Mouse (Mus musculus) activated CD4-positive, CD25-positive, alpha-beta regulatory T cell, adult 4 months (primary cell): Measurements from ENCODE around the gene Gnptg. TPM values are rescaled to one million over a fixed set of nuclear protein-coding genes. Genes with fewer than 3 reads are reported as not detected.
A peak's percentile ranks its signal among the peaks of the same experiment; 100 is the strongest.

Experiments used
- ATAC-seq: one replicate; pipeline ENCODE4 v1.8.0; 2017
- polyA plus RNA-seq, 2 experiments: library from polyadenylated mRNA; unstranded; fragments of 100-300 nt; shearing (Covaris generic); gene quantifications; one replicate each; pipeline ENCODE4 v1.2.1; 2017

Gene Gnptg
- 10 to 100 TPM; 44.3 to 57.7 TPM for polyA plus RNA-seq

DNA sequence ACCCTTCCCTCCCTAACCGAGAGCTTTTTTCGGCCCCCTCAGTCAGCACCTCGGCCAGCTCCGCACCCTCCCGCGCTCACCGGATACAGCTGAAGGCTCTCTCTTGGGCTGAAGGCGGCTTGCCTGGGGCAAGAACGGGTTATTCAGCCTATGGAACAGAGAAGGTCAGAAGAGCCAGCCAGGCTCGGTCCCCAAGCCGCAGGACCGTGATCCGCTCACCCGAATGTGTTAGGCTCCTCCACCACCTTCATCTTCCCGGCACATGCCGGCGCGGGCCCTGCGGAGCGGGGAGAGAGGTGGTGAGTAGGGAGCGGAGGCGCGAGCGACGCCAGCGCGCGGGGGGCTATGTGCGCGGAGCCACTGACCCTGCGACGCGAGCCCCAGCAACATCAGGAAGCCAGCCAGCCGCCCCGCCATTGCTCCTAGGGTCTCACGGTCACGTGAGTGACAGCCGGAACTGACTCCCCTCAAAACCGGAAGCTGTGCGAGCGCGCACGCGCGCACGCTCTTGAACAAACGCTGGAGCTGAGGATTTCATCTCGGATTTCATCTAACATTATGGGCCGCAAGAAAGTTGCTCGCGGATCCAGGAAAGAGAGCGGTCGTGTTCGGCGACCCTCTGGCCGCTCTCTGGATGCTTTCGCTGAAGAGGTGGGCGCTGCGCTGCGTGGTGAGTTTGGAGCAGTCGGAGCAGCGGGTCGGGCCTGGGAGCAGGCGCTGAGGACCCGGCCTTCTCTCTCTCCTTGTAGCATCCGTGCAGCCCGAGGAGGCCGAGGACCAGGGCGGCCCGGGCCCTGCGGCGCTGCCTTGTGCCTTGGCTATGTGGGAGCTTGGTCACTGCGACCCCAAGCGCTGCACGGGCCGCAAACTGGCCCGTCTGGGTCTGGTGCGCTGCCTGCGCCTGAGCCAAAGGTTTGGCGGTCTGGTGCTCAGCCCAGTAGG, at the start of gene Gnptg, which contains the start of gene Tsr3:
Gene Gnptg (minus strand): TSS at position 430 of the 942 bp plus-strand sequence.
Gene Tsr3 (plus strand): TSS at position 476 of the 942 bp plus-strand sequence.
- ATAC-seq, result peak; percentile 89

GRCm38 (mm10) chr17:25288842-25289241, 48.9 kb upstream of the Gnptg start:
- ATAC-seq, result no peak

DNA sequence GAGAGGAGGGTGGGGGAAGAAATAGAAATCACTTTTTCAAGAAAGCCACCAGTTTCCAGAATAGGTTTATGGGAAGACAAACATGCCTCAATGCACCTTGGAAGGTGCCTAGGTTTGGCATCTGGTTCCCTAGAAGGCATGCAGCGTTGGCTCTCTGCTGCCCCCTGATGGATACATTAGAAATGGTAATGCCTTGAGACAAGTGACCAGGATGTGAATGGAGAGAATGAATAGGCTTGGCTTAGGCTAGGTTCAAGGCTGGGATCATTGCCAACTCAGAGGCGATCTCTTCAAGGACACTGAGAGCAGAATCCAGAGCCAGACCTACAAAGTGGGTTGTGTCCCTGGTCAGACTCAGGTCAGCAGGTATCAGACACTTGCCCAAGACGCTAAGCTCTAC, 45.1 kb upstream of the Gnptg start:
- no peak for ATAC-seq

DNA sequence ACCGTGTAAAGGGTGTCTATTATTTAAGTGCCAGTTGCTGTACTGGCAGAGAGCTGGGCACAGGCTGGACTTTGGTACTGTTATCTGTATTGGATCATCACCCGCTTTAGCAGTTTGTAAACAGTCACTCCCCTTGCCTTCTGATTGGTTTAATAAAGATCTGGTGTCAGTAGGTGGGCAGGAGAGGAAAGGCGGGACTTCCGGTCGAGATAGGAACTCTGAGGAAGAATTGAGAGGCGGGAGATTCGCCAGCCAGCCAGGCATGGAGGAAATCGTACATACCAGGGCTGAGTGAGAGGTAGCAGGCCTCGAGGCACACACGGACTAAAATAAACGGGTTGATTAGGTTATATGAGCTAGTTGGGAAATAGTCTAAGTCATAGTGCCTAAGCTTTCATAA, 42.2 kb upstream of the Gnptg start:
- ATAC-seq, result no peak

DNA sequence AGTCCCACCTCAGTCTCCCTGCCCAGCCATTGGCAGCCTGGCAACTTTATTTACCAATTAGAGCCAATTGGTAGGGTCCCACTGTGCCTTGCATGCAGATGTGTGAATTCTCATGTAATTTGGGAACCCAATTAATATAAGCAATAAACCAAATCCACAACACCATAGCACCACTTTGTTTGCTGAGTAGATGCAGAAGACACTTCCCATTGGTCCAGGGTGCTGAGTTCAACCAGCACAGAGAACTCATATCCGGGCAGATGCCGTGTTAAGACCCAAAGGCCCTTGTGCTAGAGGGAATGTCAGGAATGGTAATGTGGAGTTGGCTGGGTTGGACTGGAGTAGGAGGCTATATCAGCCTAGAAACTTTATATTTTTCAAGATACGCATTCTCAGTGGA, 35.9 kb upstream of the Gnptg start:
- ATAC-seq, result no peak

DNA sequence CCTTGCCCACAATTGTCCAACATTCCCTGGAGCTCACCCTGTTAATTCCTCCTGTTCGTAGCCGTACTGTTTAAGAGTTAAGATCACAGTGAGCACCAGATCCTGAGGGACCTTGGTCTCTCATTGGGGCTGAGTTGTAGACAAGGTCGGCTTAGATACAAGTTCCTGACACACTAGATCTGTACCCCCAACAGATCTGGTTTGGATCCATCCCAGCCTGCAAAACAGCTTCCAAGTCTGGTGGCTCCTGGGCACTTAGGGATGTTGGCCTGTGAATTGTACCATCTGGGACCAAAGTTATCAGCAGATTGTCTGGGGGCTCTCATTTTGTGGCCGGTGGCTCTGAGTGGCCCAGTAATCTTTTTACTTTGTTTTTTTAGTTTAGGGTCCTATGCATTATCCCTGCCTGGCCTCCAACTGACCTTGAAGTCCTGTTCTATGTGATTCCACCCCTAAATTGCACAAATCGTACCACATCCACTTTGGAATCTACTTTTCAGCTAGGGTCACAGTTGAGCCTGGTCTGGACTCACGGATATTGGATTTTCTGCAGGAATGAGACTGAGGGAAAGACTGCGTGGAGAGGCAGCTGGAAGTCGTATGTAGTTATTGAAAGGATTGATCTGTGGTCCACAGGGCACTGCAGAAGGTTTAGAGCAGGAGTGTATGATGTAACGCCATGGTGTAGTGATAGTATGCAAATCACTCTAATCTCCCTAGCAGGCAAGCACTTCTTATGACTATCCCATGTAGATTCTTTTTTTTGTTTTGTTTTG, 34.8 kb upstream of the Gnptg start, which contains the start of gene Ube2i:
Gene Ube2i (minus strand): TSS at position 52 of the 776 bp plus-strand sequence.
- ATAC-seq, result no peak

DNA sequence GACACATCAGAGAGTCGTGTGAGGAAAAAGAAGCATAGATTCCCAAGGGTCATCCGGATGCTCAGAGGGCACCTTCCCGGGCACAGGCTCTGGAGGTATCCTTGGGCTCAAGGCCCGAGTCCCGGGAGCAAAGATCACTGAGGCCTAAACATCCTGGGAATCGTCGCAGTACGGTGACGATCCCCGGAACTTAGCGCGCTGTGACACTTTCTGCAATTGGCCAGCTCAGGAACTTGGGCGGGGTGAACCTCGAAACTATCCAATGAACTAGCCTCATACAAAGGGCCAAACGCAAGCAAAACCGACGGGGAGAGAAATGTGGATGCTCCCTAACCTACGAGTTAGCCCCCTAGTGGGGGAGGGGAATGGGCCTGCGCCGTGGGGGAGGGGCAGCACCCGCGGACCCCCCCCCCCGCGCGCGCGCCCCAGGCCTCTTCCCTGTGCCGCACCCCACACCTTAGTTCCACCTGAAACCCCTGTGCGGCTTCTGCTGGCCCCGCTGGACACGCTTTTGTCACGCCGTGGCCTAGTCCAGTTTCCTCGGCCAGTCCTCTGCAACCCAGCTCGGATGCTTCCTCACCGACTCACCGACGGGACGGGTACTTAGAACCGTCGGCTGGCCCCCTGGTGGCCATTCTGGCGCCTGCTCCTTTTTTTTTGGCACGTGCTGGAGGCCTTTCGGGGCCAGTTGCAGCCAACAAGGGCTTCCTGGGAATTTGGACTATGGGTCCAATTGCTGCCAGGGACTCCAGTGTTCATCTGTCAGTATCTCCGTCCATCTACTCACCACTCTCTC, 34.0 kb upstream of the Gnptg start:
- peak; percentile 61 for ATAC-seq

GRCm38 (mm10) chr17:25272951-25273705, 33.2 kb upstream of the Gnptg start:
- ATAC-seq, result peak; percentile 78

DNA sequence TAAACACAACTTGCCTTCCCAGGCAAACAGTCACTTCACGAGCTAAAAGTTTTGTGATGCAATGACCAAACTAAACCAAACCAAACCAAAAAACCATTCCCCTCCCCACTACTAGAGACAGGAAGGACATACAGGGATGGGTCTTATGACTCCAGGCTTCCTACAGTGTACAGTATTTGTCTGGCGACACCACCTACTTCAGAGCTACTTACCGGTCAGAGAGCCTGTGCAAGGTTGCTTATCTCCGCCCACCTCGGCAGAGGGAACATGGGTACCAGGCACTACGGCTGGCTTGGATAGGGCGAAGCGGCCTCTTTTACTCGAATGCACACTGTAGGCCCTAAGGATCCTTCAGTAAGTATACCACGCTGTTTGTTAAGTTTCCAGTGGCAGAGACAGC, 32.4 kb upstream of the Gnptg start:
- no peak for ATAC-seq

DNA sequence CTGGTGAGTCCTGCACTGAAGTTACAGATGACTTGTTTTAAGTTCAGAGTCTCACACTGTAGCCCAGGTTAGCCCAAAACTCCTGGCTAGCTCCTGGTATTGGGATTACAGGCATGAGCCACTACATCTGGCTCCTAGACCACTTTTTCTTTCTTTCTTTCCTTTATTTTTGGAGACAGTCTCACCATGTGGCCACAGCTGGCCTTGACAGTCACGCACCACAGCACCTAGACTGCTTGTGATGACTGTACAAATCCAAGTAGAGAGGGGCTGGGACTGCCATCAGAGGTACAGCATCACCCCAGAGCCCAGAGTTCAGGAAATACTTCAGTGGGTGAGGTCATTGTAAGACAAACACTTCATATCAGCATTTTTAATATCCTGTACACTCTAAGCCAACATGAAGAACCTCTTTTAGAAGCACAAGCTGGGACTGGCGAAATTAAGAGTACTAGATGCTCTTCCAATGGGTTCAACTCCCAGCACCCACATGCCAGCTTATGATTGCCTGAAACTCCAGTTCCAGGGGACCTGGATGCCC, 30.9 kb upstream of the Gnptg start:
- ATAC-seq, result no peak

- no peak for ATAC-seq
Observed at GRCm38 (mm10) chr17:25264453-25264852, 24.5 kb upstream of the Gnptg start.

DNA sequence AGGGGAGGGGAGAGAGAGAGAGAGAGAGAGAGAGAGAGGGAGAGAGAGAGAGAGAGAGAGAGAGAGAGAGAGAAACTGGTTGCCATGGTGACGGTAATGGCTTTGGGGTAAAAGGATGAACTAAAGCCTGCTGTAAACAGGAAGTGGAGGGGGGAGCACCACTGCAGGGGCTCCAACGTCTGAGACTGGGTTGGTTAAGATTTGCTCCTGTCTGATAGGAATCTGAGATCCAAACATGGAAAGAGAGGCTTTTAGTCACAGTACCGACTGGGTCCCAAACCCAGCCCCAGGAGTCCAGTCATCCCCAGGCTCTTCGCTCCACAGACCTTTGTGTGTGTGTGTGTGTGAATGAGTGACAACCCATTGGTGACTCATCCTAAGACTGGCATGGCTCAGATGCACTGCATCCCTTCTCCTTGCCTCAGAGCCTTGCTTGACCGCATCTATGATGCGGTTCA, 17.9 kb upstream of the Gnptg start:
- ATAC-seq, result peak; percentile 60

- no peak for ATAC-seq
Observed at GRCm38 (mm10) chr17:25256140-25256754, 16.3 kb upstream of the Gnptg start, which contains the start of gene Baiap3. TSS of gene Baiap3 (minus strand) at chr17:25256364.

DNA sequence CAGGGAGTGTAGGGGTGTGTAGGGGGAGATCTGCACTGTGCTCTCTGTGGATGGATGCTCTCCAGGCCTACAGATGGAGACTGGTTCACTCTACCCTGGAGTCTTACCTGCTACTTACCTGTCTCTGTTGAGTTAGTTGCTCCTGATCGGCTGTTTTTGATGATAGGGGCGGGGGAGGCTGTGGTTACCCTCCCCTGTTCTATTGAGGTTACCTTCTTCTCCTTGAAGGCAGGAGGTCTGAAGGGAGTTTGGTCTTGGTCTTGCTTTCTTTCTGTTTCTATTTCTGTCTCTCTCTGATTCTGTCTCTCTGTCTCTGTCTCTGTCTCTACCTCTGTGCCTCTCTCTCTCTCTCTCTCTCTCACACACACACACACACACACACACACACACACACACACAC, 15.2 kb upstream of the Gnptg start:
- ATAC-seq, result peak; percentile 53

GRCm38 (mm10) chr17:25253760-25254159, 13.8 kb upstream of the Gnptg start:
- ATAC-seq, result no peak

DNA sequence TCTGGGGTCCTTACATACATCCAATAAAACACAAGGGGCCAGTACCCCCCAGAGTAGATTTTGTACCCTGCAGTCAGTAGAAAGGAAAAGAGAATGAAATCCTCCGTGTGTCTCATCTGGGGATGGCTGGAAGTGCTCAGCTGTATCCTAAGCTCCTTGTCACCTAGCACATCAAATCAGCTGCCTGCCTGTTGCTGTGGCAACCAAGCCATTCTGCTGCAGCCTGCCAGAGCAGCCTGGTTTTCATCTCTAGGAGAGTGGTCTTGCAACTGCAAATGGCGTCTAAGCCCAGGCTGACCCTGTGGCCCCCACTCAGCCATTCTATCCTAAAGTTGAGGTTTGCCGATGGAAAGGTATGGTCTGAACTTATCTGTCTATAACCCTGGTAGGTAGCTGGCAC, 12.7 kb upstream of the Gnptg start:
- ATAC-seq, result no peak

DNA sequence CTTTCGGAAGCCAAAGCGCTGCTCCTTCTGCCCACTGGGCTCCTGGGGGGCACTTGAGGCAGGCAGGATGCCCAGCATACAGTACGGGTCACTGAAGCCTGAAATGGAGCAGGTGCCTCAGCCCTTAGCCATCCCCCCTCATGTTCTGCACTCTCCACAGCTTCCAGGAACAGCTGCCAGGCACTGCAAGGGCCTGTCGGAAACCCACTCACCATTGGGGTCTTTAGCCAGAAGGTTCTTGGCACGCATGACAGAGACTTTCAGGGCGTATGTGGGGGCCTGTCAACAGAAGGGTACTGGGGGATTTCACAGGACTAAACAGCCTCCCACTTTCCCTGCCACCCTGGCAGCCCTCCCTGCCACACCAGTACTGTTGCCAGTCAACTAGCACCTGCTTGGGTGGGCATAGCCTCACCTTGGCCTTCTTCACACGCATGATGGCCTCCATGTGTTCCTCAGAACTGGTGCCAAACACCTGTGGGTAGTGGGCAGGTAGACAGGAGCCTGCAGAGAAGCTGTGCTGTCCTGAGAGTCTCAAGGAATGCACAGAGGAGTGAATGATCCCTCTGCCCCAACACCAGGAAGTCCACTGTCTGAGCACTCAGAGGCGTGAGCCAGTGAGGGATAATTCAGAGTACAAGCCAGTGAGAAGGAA, 10.4 kb upstream of the Gnptg start:
- ATAC-seq, result no peak

- no peak for ATAC-seq
Observed at GRCm38 (mm10) chr17:25248033-25248750, 8.3 kb upstream of the Gnptg start.

GRCm38 (mm10) chr17:25244239-25244638, 4.3 kb upstream of the Gnptg start:
- ATAC-seq, result no peak
